Mouse (Mus musculus) G1E (cell line): ENCODE data around the gene Agbl4.

Experiments
- CTCF ChIP-seq: IDR thresholded peaks from 2 replicates; pipeline ENCODE4 v1.5.1; 2012; ENCODE audit warnings: low read depth, low read length, inconsistent platforms, mixed read lengths
- POLR2AphosphoS5 ChIP-seq: IDR thresholded peaks from 2 replicates; pipeline ENCODE4 v1.6.1; 2012; ENCODE audit warnings: low read depth, low read length, inconsistent platforms; ENCODE audit not compliant: insufficient replicate concordance

DNA sequence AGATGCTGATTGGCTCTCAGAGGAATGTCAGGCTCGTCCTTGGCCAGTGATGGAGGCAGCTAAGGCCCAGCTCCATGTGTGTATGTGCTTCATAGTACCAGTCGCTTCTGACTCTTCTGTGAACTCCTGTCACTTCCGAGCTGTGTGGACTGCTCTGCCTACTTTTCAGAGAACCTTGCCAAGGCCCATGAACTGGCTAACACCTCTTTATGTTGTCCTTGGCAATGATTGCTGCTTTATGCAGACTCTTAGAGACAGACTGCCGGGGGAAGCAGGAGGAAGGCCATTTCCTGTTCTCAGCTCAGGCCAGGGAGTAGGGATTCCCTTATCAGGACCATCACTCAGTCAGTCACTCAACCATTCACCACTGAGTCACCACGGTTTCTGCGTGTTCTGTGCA lies 1027.7 kb downstream of the Agbl4 start:
- no peak for TF ChIP-seq POLR2AphosphoS5
- TF ChIP-seq CTCF: no peak
